Mouse (Mus musculus): Measurements from ENCODE around the gene Toporsl. TPM values are rescaled to one million over a fixed set of nuclear protein-coding genes. Genes with fewer than 3 reads are reported as not detected.

Gene Toporsl
- not detected in 2 replicates for polyA plus RNA-seq (2012; rRNA removed)

DNA sequence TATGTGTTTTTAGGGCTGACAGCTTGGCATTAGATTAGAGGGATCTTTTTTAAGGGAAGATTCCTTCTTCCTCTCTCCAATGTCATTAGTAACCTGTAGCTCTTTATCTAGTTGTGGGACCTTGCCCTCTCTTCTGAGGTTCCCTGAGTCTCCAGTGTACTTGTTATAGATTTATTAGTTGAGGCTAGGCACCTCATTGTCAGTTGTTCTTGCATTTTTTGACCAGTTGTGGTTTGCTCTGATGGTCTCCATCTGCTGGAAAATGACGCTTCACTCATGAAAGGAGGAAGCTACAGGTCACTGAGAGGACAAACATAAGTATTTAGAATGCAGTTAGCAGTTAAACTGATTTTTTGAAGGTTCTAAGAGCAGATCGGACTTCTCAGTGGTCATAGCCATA, at the start of gene Toporsl:
Gene Toporsl, plus strand, starts transcription at position 348 of the 400 bp plus-strand sequence.
- H3K36me3 ChIP-seq (ENCODE audit: control insufficient read depth, insufficient read depth, low read length), result no peaks in the 10 kb centered on the region
- H3K27me3 ChIP-seq (ENCODE audit: control insufficient read depth, insufficient read depth, low read length), result no peaks in the 10 kb centered on the region
- no peak within 1 kb of the TSS for H3K27ac ChIP-seq (ENCODE audit: insufficient read depth, low read length)
- H3K4me3 ChIP-seq (ENCODE audit: extremely low read depth, insufficient read depth, insufficient read length), result no peak within 1 kb of the TSS
- H3K4me1 ChIP-seq (ENCODE audit: control insufficient read depth, insufficient read depth, insufficient read length), result no peaks in the 10 kb centered on the region
- DNase-seq (ENCODE audit: low read depth in 1 of 2, low spot score in 2 of 2), result no peak
- 70% methylated on average over 2 of the region's 2 CpGs for WGBS
- no peak for TF ChIP-seq CTCF (IDR thresholded peaks at IDR 0.05; ENCODE audit: extremely low read depth, insufficient read depth, insufficient read length, insufficient replicate concordance)
- no peak for TF ChIP-seq POLR2A (IDR thresholded peaks at IDR 0.05; ENCODE audit: low read depth, low read length)

DNA sequence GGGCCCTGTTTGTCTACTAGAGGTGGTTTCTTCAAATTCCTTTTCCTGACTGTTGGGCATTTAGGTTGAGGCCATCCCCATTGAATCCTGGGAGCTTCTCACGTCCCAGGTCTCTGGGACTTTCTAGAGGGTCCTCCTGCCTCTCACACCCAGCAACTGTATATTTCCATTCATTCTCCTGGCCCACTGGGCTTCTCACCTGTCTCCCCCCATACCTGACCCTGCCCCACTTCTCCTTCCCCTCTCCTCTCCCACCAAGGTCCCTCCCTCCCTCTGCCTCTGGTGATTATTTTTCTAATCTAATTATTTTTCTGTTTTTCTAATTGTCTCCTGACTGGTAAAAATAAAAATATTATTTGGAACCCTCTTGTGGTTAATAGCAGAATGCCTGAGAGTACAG, 38.4 kb upstream of the Toporsl start:
- 70% methylated on average over 1 of the region's 1 CpGs for WGBS
- no peaks in the 10 kb centered on the region for H3K36me3 ChIP-seq (ENCODE audit: control insufficient read depth, insufficient read depth, low read length)
- no peak overlapping the region for H3K4me3 ChIP-seq (ENCODE audit: extremely low read depth, insufficient read depth, insufficient read length)
- TF ChIP-seq CTCF (IDR thresholded peaks at IDR 0.05; ENCODE audit: extremely low read depth, insufficient read depth, insufficient read length, insufficient replicate concordance), result no peak
- no peak for TF ChIP-seq POLR2A (IDR thresholded peaks at IDR 0.05; ENCODE audit: low read depth, low read length)
- no peak for DNase-seq (ENCODE audit: low read depth in 1 of 2, low spot score in 2 of 2)
- H3K27ac ChIP-seq (ENCODE audit: insufficient read depth, low read length), result no peak overlapping the region
- no peaks in the 10 kb centered on the region for H3K27me3 ChIP-seq (ENCODE audit: control insufficient read depth, insufficient read depth, low read length)
- no peaks in the 10 kb centered on the region for H3K4me1 ChIP-seq (ENCODE audit: control insufficient read depth, insufficient read depth, insufficient read length)

DNA sequence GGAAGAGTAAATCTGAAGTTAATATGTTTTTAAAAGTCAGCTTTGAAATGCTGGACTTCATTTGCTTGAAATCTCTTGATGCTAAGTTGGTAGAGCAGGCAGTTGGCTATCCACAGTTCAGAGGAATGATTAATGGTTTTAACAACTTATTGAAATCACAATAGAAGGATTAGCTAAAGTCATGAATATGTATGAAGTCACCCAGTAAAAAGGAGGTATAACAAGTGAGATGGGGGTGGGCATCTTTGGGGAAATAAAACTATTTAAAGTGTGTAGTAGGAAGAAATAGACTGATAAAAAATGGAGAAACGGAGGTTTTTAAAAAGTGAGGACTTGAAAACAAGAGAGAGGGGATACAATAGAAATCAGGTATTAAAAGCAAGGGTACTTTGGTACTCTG, 38.0 kb upstream of the Toporsl start:
- Histone ChIP-seq H3K27ac (ENCODE audit: insufficient read depth, low read length) (no peak overlapping the region), H3K4me1 (ENCODE audit: control insufficient read depth, insufficient read depth, insufficient read length) (no peaks in the 10 kb centered on the region), H3K36me3 (ENCODE audit: control insufficient read depth, insufficient read depth, low read length) (no peaks in the 10 kb centered on the region), H3K4me3 (ENCODE audit: extremely low read depth, insufficient read depth, insufficient read length) (no peak overlapping the region), H3K27me3 (ENCODE audit: control insufficient read depth, insufficient read depth, low read length) (no peaks in the 10 kb centered on the region)
- 45% methylated on average over 1 of the region's 1 CpGs for WGBS
- DNase-seq (ENCODE audit: low read depth in 1 of 2, low spot score in 2 of 2), result no peak
- TF ChIP-seq POLR2A (IDR thresholded peaks at IDR 0.05; ENCODE audit: low read depth, low read length) (no peak), CTCF (IDR thresholded peaks at IDR 0.05; ENCODE audit: extremely low read depth, insufficient read depth, insufficient read length, insufficient replicate concordance) (no peak)

DNA sequence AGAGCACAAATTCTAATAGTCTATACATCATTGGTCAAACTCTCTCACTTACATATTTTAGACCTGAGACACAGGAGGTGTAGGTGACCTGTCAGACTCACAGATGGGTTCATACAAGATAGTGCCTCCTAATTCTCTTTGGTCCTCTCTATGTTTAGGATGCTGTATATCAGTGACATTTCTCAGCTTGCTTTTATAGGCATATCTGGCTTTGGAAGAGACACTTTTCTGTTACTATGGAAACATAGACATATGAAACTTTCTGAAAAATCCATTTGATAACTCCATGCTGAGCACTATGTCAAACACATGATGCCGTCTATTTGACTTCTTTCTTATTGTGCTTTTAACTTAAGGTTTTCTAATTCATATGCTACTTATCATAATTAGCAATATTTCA, 32.2 kb upstream of the Toporsl start:
- Histone ChIP-seq H3K27ac (ENCODE audit: insufficient read depth, low read length) (no peak overlapping the region), H3K4me1 (ENCODE audit: control insufficient read depth, insufficient read depth, insufficient read length) (no peaks in the 10 kb centered on the region), H3K4me3 (ENCODE audit: extremely low read depth, insufficient read depth, insufficient read length) (no peak overlapping the region), H3K27me3 (ENCODE audit: control insufficient read depth, insufficient read depth, low read length) (no peaks in the 10 kb centered on the region), H3K36me3 (ENCODE audit: control insufficient read depth, insufficient read depth, low read length) (no peaks in the 10 kb centered on the region)
- WGBS, result 97% methylated on average over 1 of the region's 1 CpGs
- no peak for DNase-seq (ENCODE audit: low read depth in 1 of 2, low spot score in 2 of 2)
- TF ChIP-seq CTCF (IDR thresholded peaks at IDR 0.05; ENCODE audit: extremely low read depth, insufficient read depth, insufficient read length, insufficient replicate concordance) (no peak), POLR2A (IDR thresholded peaks at IDR 0.05; ENCODE audit: low read depth, low read length) (no peak)

DNA sequence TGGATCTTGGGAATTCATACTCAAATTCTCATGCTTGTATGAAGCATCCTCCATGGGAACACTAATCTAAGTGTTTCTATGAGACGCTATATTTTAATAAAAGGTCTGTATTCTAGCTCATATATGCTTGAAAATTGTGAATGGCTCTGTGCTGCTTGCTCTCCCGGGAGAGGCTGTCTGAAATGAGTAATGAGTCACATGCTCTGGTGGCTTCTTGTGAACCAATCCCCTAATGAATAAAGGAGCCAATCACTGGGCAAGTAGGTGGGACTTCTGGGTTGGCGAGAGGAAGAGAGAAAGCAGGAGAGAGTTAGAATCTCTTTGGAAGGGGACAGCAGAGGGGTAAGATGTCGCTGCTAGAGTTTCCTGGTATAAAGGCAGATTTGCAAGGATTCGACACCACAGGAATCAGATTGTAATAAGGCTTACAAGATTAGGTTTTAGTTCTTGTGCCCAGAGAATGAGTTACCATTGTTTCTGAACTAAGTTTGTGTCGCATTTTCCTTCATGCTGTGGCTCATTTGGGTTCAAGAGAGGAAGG, 9.8 kb upstream of the Toporsl start:
- no peak for TF ChIP-seq CTCF (IDR thresholded peaks at IDR 0.05; ENCODE audit: extremely low read depth, insufficient read depth, insufficient read length, insufficient replicate concordance)
- TF ChIP-seq POLR2A (IDR thresholded peaks at IDR 0.05; ENCODE audit: low read depth, low read length), result no peak
- H3K4me3 ChIP-seq (ENCODE audit: extremely low read depth, insufficient read depth, insufficient read length), result no peak overlapping the region
- 81% methylated on average over 6 of the region's 6 CpGs for WGBS
- H3K27ac ChIP-seq (ENCODE audit: insufficient read depth, low read length), result no peak overlapping the region
- no peak for DNase-seq (ENCODE audit: low read depth in 1 of 2, low spot score in 2 of 2)
- no peaks in the 10 kb centered on the region for H3K36me3 ChIP-seq (ENCODE audit: control insufficient read depth, insufficient read depth, low read length)
- no peaks in the 10 kb centered on the region for H3K27me3 ChIP-seq (ENCODE audit: control insufficient read depth, insufficient read depth, low read length)
- no peaks in the 10 kb centered on the region for H3K4me1 ChIP-seq (ENCODE audit: control insufficient read depth, insufficient read depth, insufficient read length)

DNA sequence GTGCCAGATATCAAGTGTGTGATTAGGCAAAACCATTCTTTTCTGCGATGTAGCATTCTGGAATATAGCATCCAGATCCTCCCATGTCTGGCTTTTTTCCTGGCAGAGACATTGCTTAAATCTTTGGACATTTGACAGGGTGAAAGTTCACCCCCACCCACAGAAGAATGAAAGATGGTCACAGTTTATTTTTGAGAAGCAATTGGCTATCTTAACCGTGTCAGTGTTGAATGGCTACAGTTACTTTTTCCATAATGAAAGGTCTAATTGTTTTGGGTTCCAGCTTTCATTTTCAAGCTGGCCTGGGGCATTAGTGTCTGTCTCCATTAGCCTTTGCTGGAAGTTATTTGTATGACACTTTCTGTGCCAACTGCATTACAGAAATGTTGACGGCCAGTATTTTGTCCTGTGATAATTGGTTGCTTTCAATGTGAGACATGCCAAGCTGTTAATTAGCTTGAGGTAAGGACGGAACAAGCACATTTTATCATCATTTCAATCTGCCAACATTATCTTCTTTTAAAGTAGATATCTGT, 2.2 kb upstream of the Toporsl start:
- WGBS, result 84% methylated on average over 4 of the region's 4 CpGs
- Histone ChIP-seq H3K27me3 (ENCODE audit: control insufficient read depth, insufficient read depth, low read length) (no peaks in the 10 kb centered on the region), H3K36me3 (ENCODE audit: control insufficient read depth, insufficient read depth, low read length) (no peaks in the 10 kb centered on the region), H3K27ac (ENCODE audit: insufficient read depth, low read length) (no peak overlapping the region), H3K4me3 (ENCODE audit: extremely low read depth, insufficient read depth, insufficient read length) (no peak overlapping the region), H3K4me1 (ENCODE audit: control insufficient read depth, insufficient read depth, insufficient read length) (no peaks in the 10 kb centered on the region)
- TF ChIP-seq POLR2A (IDR thresholded peaks at IDR 0.05; ENCODE audit: low read depth, low read length), result no peak
- TF ChIP-seq CTCF (IDR thresholded peaks at IDR 0.05; ENCODE audit: extremely low read depth, insufficient read depth, insufficient read length, insufficient replicate concordance), result no peak
- no peak for DNase-seq (ENCODE audit: low read depth in 1 of 2, low spot score in 2 of 2)

DNA sequence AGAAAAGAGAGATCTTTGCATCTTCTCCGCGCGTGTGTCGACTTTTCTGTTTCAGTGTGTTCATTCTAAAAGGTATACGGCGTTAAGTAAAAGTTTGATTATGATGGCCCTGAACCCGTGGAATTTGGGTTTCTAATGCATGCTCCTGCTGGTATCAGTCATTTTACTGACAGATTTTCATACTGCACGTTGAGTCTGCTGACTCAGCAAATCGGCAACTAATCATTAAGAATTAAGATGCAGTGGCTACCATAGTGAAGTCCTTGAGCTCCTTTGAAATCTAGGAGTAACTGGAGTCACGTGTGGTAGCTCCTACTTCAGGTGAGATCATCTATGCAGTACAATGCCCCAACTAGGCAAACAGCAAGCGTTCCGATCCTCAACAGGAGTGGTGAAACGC, 1.4 kb upstream of the Toporsl start:
- Histone ChIP-seq H3K27me3 (ENCODE audit: control insufficient read depth, insufficient read depth, low read length) (no peaks in the 10 kb centered on the region), H3K4me3 (ENCODE audit: extremely low read depth, insufficient read depth, insufficient read length) (no peak overlapping the region), H3K4me1 (ENCODE audit: control insufficient read depth, insufficient read depth, insufficient read length) (no peaks in the 10 kb centered on the region)

More for the DNA sequence above, 1.4 kb upstream of the Toporsl start:
- WGBS, result 88% methylated on average over 13 of the region's 13 CpGs
- DNase-seq (ENCODE audit: low read depth in 1 of 2, low spot score in 2 of 2), result no peak
- no peak for TF ChIP-seq POLR2A (IDR thresholded peaks at IDR 0.05; ENCODE audit: low read depth, low read length)
- TF ChIP-seq CTCF (IDR thresholded peaks at IDR 0.05; ENCODE audit: extremely low read depth, insufficient read depth, insufficient read length, insufficient replicate concordance), result no peak
- no peaks in the 10 kb centered on the region for H3K36me3 ChIP-seq (ENCODE audit: control insufficient read depth, insufficient read depth, low read length)
- H3K27ac ChIP-seq (ENCODE audit: insufficient read depth, low read length), result no peak overlapping the region

Data from spleen, adult 2 months (tissue).